Comparison of ENCODE assay signal across 22 mouse cellular contexts in the genomic region with DNA sequence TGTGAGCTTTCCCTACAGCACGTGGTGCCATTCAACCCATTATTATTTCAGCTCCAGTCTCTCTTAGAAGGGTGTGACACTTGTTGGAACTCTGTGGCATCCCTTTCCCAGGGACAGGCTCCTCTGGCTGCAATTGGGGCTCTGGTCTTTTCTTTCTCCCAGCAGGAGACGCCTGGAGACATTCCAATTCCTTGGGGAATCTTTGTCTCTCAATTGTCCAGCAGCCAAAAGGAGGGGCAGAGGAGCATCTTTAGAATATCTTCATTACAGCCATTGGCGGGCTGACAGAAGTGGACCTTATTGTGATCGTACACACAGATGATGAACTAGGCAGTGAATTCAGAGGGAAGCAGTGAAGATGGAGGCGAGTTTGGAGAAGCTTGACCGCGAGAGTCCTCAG. TPM values are rescaled to one million over a fixed set of nuclear protein-coding genes. Genes with fewer than 3 reads are reported as not detected.
DNase-seq lines count a peak whose midpoint lies in the region; ATAC-seq and TF ChIP-seq lines count a peak whose summit lies in the region.
"Had no signal": no experiment of that assay in that cellular context is flagged by ENCODE, and none has a peak within 500 bp of the region (broad histone marks: within the 10 kb centered on the region; RNA-seq: fewer than 3 reads in every experiment).

No protein-coding gene starts in this region.

- TF ChIP-seq CTCF in hindbrain, postnatal 0 days (IDR thresholded peaks at IDR 0.05; ENCODE audit: low read depth): no peak

- ATAC-seq in hindbrain, postnatal 0 days: 0 out of 2 replicates have a peak, but pooled peaks have one; percentile 67
- no peak for ATAC-seq in hindbrain, embryonic 12.5 days (ENCODE audit: low FRiP score)
- ATAC-seq: forebrain, postnatal 0 days had no signal

- H3K36me3 ChIP-seq in hindbrain, postnatal 0 days (ENCODE audit: insufficient read depth, low read length): no peaks in the 10 kb centered on the region
- no peaks in the 10 kb centered on the region for H3K36me3 ChIP-seq in hindbrain, embryonic 12.5 days
- H3K36me3 ChIP-seq: embryonic facial prominence, embryonic 12.5 days; heart, embryonic 15.5 days; limb, embryonic 10.5 days; liver, embryonic 15.5 days had no signal

- no peak overlapping the region for H3K27ac ChIP-seq in hindbrain, postnatal 0 days
- H3K27ac ChIP-seq in hindbrain, embryonic 12.5 days: no peak overlapping the region
- H3K27ac ChIP-seq: embryonic facial prominence, embryonic 12.5 days; heart, embryonic 15.5 days; hindbrain, embryonic 14.5 days; kidney, postnatal 0 days; left cerebral cortex, adult 2 months; limb, embryonic 10.5 days; liver, embryonic 15.5 days; macrophage had no signal

- WGBS in hindbrain, postnatal 0 days: 18% methylated on average over 7 of the region's 7 CpGs
- 34% methylated on average over 7 of the region's 7 CpGs for WGBS in hindbrain, embryonic 12.5 days

- peak; percentile 9 for DNase-seq in cerebellum, adult 11-12 months
- DNase-seq in cerebellum, adult 11 months: no peak
- peak; percentile 64 for DNase-seq in hindbrain, postnatal 0 days (ENCODE audit: low spot score)
- peak; percentile 88 for DNase-seq in ES-CJ7 (ENCODE audit: low read depth, low spot score)
- DNase-seq in retina, embryonic 14.5 days (ENCODE audit: low spot score): peak; percentile 39
- DNase-seq in urinary bladder, adult 2 months (ENCODE audit: low spot score): no peak
- DNase-seq: adrenal gland, postnatal 14 days; forebrain, postnatal 0 days; gastrocnemius, postnatal 25 days; heart, postnatal 36 days; kidney, adult 2 months; liver; thymus, postnatal 25 days had no signal

- no peak overlapping the region for H3K4me3 ChIP-seq in hindbrain, postnatal 0 days (ENCODE audit: low read length)
- H3K4me3 ChIP-seq in hindbrain, embryonic 12.5 days: no peak overlapping the region
- H3K4me3 ChIP-seq: embryonic facial prominence, embryonic 12.5 days; heart, embryonic 15.5 days; left cerebral cortex, adult 2 months; limb, embryonic 10.5 days; liver, embryonic 15.5 days had no signal

- no peaks in the 10 kb centered on the region for H3K9me3 ChIP-seq in hindbrain, postnatal 0 days (ENCODE audit: low read length)
- peaks cover 8% of the 10 kb centered on the region; the same call in 1 of the 2 replicates for H3K9me3 ChIP-seq in hindbrain, embryonic 12.5 days (replicated peaks)
- H3K9me3 ChIP-seq: embryonic facial prominence, embryonic 12.5 days; heart, embryonic 15.5 days; limb, embryonic 10.5 days; liver, embryonic 15.5 days had no signal

- no peaks in the 10 kb centered on the region for H3K27me3 ChIP-seq in hindbrain, postnatal 0 days (ENCODE audit: insufficient read depth, low read length)
- no peaks in the 10 kb centered on the region for H3K27me3 ChIP-seq in hindbrain, embryonic 12.5 days
- H3K27me3 ChIP-seq: embryonic facial prominence, embryonic 12.5 days; heart, embryonic 15.5 days; liver, embryonic 15.5 days had no signal

- no peaks in the 10 kb centered on the region for H3K4me1 ChIP-seq in hindbrain, postnatal 0 days (ENCODE audit: insufficient read depth, low read length)
- no peaks in the 10 kb centered on the region for H3K4me1 ChIP-seq in hindbrain, embryonic 12.5 days
- H3K4me1 ChIP-seq: embryonic facial prominence, embryonic 12.5 days; limb, embryonic 10.5 days; liver, embryonic 15.5 days had no signal

- no peak overlapping the region for H3K4me2 ChIP-seq in hindbrain, postnatal 0 days (ENCODE audit: low read depth, low read length)
- no peak overlapping the region for H3K4me2 ChIP-seq in hindbrain, embryonic 12.5 days (replicated peaks)
- H3K4me2 ChIP-seq: embryonic facial prominence, embryonic 12.5 days; heart, embryonic 15.5 days; hindbrain, embryonic 14.5 days; liver, embryonic 15.5 days had no signal

- H3K9ac ChIP-seq in hindbrain, postnatal 0 days (replicated peaks; ENCODE audit: low read length): no peak overlapping the region
- H3K9ac ChIP-seq in hindbrain, embryonic 12.5 days: no peak overlapping the region
- H3K9ac ChIP-seq: embryonic facial prominence, embryonic 12.5 days; forebrain, postnatal 0 days; heart, embryonic 15.5 days; hindbrain, embryonic 14.5 days; liver, embryonic 15.5 days had no signal

RNA-seq across cellular contexts. Expression of a gene that starts 17.4 kb away (rescaled TPM):
- total RNA-seq in hindbrain, postnatal 0 days (2014; rRNA removed): 25.0 and 25.6 TPM in 2 replicates
- polyA plus RNA-seq in hindbrain, postnatal 0 days (2015; fragmentation: Nextera tagmentation; extraction: Ambion mirVana): 35.2 and 35.9 TPM in 2 replicates
- polyA plus RNA-seq in hindbrain, embryonic 12.5 days (2016; fragmentation: Nextera tagmentation; extraction: Ambion mirVana): 78.2 and 86.8 TPM in 2 replicates
- 14.2 and 16.2 TPM in 2 replicates for polyA plus RNA-seq in urinary bladder, adult 2 months (2012; rRNA removed)

Comparison
In these comparisons a context has a peak if more than half of its experiments do, and no peak if none do; other contexts are left out.
1. DNase-seq: peak in cerebellum, adult 11-12 months (single experiment), hindbrain, postnatal 0 days (single experiment), ES-CJ7 (single experiment) and retina, embryonic 14.5 days (single experiment); none in cerebellum, adult 11 months (single experiment) and urinary bladder, adult 2 months (single experiment).